Mouse (Mus musculus): ENCODE results near the gene Bricd5. TPM values are rescaled to one million over a fixed set of nuclear protein-coding genes. Genes with fewer than 3 reads are reported as not detected.
"Not testable (repeated sequence)": the region's sequence is repeated elsewhere in the genome, so short reads cannot be mapped to it uniquely, and the experiment has no call there.

Bricd5 gene
- polyA plus RNA-seq (2015; fragmentation: Nextera tagmentation; extraction: Ambion mirVana): 0.23 and 0.28 TPM in 2 replicates

- Histone ChIP-seq H3K4me2 (peak within 1 kb of the TSS; percentile 2; the same call in 1 of the 2 replicates), H3K4me3 (no peak within 1 kb of the TSS), H3K4me1 (peaks cover 36% of the 10 kb centered on the region), H3K9me3 (no peaks in the 10 kb centered on the region), H3K9ac (no peak within 1 kb of the TSS), H3K27me3 (replicated peaks) (no peaks in the 10 kb centered on the region), H3K27ac (no peak within 1 kb of the TSS), H3K36me3 (replicated peaks) (peaks cover 18% of the 10 kb centered on the region)
- no peak for ATAC-seq (replicated peaks)
- WGBS: 87% methylated on average over 6 of the region's 6 CpGs
Measured at GRCm38 (mm10) chr17:24473612-24474275, at the start of gene Bricd5. Gene Bricd5, plus strand, starts transcription at chr17:24473884.

GRCm38 (mm10) chr17:24424489-24424888 lies 49.2 kb upstream of the Bricd5 start:
- Histone ChIP-seq H3K4me1 (peaks cover 13% of the 10 kb centered on the region), H3K4me3 (no peak overlapping the region), H3K27ac (no peak overlapping the region), H3K4me2 (no peak overlapping the region), H3K9ac (no peak overlapping the region), H3K27me3 (replicated peaks) (no peaks in the 10 kb centered on the region), H3K36me3 (replicated peaks) (peaks cover 49% of the 10 kb centered on the region), H3K9me3 (no peaks in the 10 kb centered on the region)
- WGBS: 93% methylated on average over 5 of the region's 5 CpGs
- no peak for ATAC-seq (replicated peaks)

- H3K9ac ChIP-seq; H3K4me3 ChIP-seq; H3K4me2 ChIP-seq; H3K27ac ChIP-seq; H3K9me3 ChIP-seq; ATAC-seq (replicated peaks); H3K27me3 ChIP-seq (replicated peaks): not testable (repeated sequence)
- Histone ChIP-seq H3K36me3 (replicated peaks) (peaks cover 42% of the 10 kb centered on the region), H3K4me1 (peaks cover 13% of the 10 kb centered on the region)
- 99% methylated on average over 6 of the region's 8 CpGs for WGBS
Measured at GRCm38 (mm10) chr17:24425326-24425725, 48.4 kb upstream of the Bricd5 start.

GRCm38 (mm10) chr17:24425905-24426304 lies 47.8 kb upstream of the Bricd5 start:
- no peaks in the 10 kb centered on the region for H3K9me3 ChIP-seq
- H3K4me2 ChIP-seq: peak overlapping the region; percentile 64
- peaks cover 36% of the 10 kb centered on the region for H3K36me3 ChIP-seq (replicated peaks)
- H3K4me1 ChIP-seq: peaks cover 13% of the 10 kb centered on the region
- H3K27me3 ChIP-seq (replicated peaks): no peaks in the 10 kb centered on the region
- no peak overlapping the region for H3K9ac ChIP-seq
- WGBS: 90% methylated on average over 7 of the region's 7 CpGs
- H3K27ac ChIP-seq: peak overlapping the region; percentile 93
- H3K4me3 ChIP-seq: peak overlapping the region; percentile 59; the same call in 1 of the 2 replicates
- ATAC-seq (replicated peaks): no peak

- peak within 1 kb of the TSS; percentile 64 for H3K4me2 ChIP-seq
- peaks cover 13% of the 10 kb centered on the region for H3K4me1 ChIP-seq
- no peaks in the 10 kb centered on the region for H3K9me3 ChIP-seq
- peak within 1 kb of the TSS; percentile 93 for H3K27ac ChIP-seq
- peak within 1 kb of the TSS; percentile 59 for H3K4me3 ChIP-seq
- peak within 1 kb of the TSS; percentile 84 for H3K9ac ChIP-seq
- WGBS: under 1% methylated on average over 48 of the region's 48 CpGs
- ATAC-seq (replicated peaks): peak; percentile 95
- H3K36me3 ChIP-seq (replicated peaks): peaks cover 29% of the 10 kb centered on the region
- H3K27me3 ChIP-seq (replicated peaks): no peaks in the 10 kb centered on the region
Measured at GRCm38 (mm10) chr17:24426471-24427169, 47.1 kb upstream of the Bricd5 start, which contains the start of gene Eci1. Gene Eci1, plus strand, starts transcription at chr17:24426641.

GRCm38 (mm10) chr17:24427170-24427557 lies 46.5 kb upstream of the Bricd5 start:
- H3K4me1 ChIP-seq: peaks cover 13% of the 10 kb centered on the region
- no peaks in the 10 kb centered on the region for H3K9me3 ChIP-seq
- peaks cover 26% of the 10 kb centered on the region for H3K36me3 ChIP-seq (replicated peaks)
- peak overlapping the region; percentile 59 for H3K4me3 ChIP-seq
- H3K27me3 ChIP-seq (replicated peaks): no peaks in the 10 kb centered on the region
- H3K4me2 ChIP-seq: peak overlapping the region; percentile 64
- H3K9ac ChIP-seq: peak overlapping the region; percentile 84; the same call in 1 of the 2 replicates
- no peak for ATAC-seq (replicated peaks)
- H3K27ac ChIP-seq: peak overlapping the region; percentile 93
- WGBS: 6% methylated on average over 8 of the region's 8 CpGs

GRCm38 (mm10) chr17:24429201-24429983 lies 44.3 kb upstream of the Bricd5 start:
- H3K9me3 ChIP-seq: no peaks in the 10 kb centered on the region
- no peak overlapping the region for H3K4me3 ChIP-seq
- peaks cover 8% of the 10 kb centered on the region; the same call in 1 of the 2 replicates for H3K36me3 ChIP-seq (replicated peaks)
- no peak overlapping the region; the same call in 1 of the 2 replicates for H3K27ac ChIP-seq
- no peak overlapping the region for H3K4me2 ChIP-seq
- peaks cover 13% of the 10 kb centered on the region for H3K4me1 ChIP-seq
- no peak for ATAC-seq (replicated peaks)
- no peaks in the 10 kb centered on the region for H3K27me3 ChIP-seq (replicated peaks)
- no peak overlapping the region for H3K9ac ChIP-seq
- WGBS: 77% methylated on average over 14 of the region's 14 CpGs

GRCm38 (mm10) chr17:24437016-24437415 lies 36.7 kb upstream of the Bricd5 start:
- no peak overlapping the region for H3K9ac ChIP-seq
- WGBS: 75% methylated on average over 5 of the region's 5 CpGs
- no peak; the same call in 1 of the 2 replicates for ATAC-seq (replicated peaks)
- H3K9me3 ChIP-seq: no peaks in the 10 kb centered on the region
- H3K36me3 ChIP-seq (replicated peaks): peaks cover 20% of the 10 kb centered on the region
- H3K27me3 ChIP-seq (replicated peaks): no peaks in the 10 kb centered on the region
- no peak overlapping the region for H3K4me3 ChIP-seq
- H3K4me2 ChIP-seq: no peak overlapping the region
- H3K4me1 ChIP-seq: no peaks in the 10 kb centered on the region
- no peak overlapping the region for H3K27ac ChIP-seq

GRCm38 (mm10) chr17:24440377-24440776 lies 33.3 kb upstream of the Bricd5 start:
- 90% methylated on average over 8 of the region's 8 CpGs for WGBS
- Histone ChIP-seq H3K4me2 (no peak overlapping the region), H3K4me1 (no peaks in the 10 kb centered on the region), H3K9me3 (no peaks in the 10 kb centered on the region), H3K4me3 (no peak overlapping the region), H3K36me3 (replicated peaks) (peaks cover 41% of the 10 kb centered on the region), H3K27me3 (replicated peaks) (no peaks in the 10 kb centered on the region), H3K9ac (no peak overlapping the region), H3K27ac (no peak overlapping the region)
- ATAC-seq (replicated peaks): no peak

GRCm38 (mm10) chr17:24441148-24441547 lies 32.5 kb upstream of the Bricd5 start:
- no peak overlapping the region for H3K4me3 ChIP-seq
- H3K36me3 ChIP-seq (replicated peaks): peaks cover 49% of the 10 kb centered on the region
- no peak overlapping the region for H3K27ac ChIP-seq
- WGBS: 58% methylated on average over 2 of the region's 2 CpGs
- no peaks in the 10 kb centered on the region for H3K9me3 ChIP-seq
- H3K27me3 ChIP-seq (replicated peaks): no peaks in the 10 kb centered on the region
- H3K4me2 ChIP-seq: no peak overlapping the region
- no peak overlapping the region for H3K9ac ChIP-seq
- ATAC-seq (replicated peaks): no peak
- no peaks in the 10 kb centered on the region for H3K4me1 ChIP-seq

- Histone ChIP-seq H3K9ac (no peak overlapping the region), H3K27me3 (replicated peaks) (no peaks in the 10 kb centered on the region), H3K27ac (no peak overlapping the region), H3K4me1 (no peaks in the 10 kb centered on the region), H3K36me3 (replicated peaks) (peaks cover 55% of the 10 kb centered on the region), H3K4me2 (no peak overlapping the region), H3K4me3 (no peak overlapping the region), H3K9me3 (no peaks in the 10 kb centered on the region)
- ATAC-seq (replicated peaks): no peak
- 92% methylated on average over 14 of the region's 14 CpGs for WGBS
Measured at GRCm38 (mm10) chr17:24442107-24442506, 31.6 kb upstream of the Bricd5 start.

GRCm38 (mm10) chr17:24442632-24443155 lies 31.0 kb upstream of the Bricd5 start, which contains the start of gene Dnase1l2:
Gene Dnase1l2, minus strand, starts transcription at chr17:24443105.
- H3K4me3 ChIP-seq: no peak within 1 kb of the TSS
- no peak within 1 kb of the TSS for H3K9ac ChIP-seq
- peaks cover 55% of the 10 kb centered on the region for H3K36me3 ChIP-seq (replicated peaks)
- 87% methylated on average over 7 of the region's 7 CpGs for WGBS
- no peaks in the 10 kb centered on the region for H3K9me3 ChIP-seq
- no peaks in the 10 kb centered on the region for H3K27me3 ChIP-seq (replicated peaks)
- H3K4me1 ChIP-seq: no peaks in the 10 kb centered on the region
- no peak for ATAC-seq (replicated peaks)
- no peak within 1 kb of the TSS for H3K4me2 ChIP-seq
- no peak within 1 kb of the TSS for H3K27ac ChIP-seq
